Mouse (Mus musculus) cerebellum, postnatal 10 days (tissue): ENCODE measurements at regions not wholly inside any gene's neighbourhood (a gene's known extent, or its start where the extent isn't known, plus 50 kb on each side); places are given as distances from the start of the nearest gene placed in this dataset.

ENCODE experiments used
- DNase-seq, 2 experiments: peaks; one replicate each; pipeline ENCODE4 v3.0.0; 2021; ENCODE audit warnings: mixed read lengths in 2 of 2

DNA sequence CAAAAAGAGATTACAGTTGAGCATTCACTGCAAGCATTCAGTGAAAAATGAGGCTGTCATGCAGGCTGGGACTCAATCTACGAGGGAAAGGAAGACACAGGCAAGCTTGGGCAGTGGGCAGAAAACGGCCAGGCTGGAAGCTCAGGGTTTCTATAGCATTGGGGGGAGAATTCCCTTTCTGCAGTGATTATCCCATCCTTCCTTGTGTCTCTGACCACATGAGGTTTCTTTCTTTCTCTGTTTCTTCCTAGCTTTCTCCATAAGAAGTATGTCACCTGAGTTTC is 56.0 kb upstream of the Cox10 start:
- no peak for DNase-seq

DNA sequence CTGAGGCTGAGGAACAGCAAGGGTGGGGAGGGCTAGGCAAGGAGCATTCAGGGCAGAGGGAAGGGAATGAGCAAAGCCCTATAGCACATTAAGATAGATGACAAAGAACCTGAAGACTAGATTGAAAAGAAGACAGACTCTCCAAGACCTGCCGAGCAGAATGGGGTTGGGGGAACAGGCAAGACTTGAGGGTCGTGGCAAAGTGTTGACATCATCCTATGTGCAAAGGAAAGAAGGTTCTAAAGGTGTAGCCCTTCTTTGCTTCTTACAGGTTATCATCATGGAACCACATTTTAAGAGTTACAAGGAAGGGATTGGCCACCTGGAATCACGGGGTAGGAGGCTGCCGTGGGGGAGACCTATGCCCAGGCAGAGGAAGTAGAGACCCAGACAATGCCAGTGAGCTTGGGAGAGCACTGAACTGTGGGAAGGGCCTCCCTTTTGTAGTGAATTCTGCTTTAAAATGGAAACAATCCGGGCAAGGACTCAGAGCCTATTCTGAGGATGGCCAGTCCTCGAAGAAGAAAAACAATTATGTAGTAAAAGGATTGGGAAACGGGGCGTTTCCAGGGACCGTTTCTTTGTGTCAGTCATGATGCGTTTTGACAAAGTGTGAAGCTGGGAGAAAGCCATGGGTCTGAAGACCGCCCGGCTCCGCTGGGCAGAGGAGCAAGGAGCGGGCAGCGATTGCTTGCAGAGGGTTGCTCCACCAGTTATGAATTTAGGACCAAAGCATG is 55.5 kb upstream of the Cox10 start:
- no peak for DNase-seq
